Mouse (Mus musculus) bone marrow macrophage, adult 2 months (primary cell): ENCODE measurements around the gene Klhl42.

Source experiments
- CTCF ChIP-seq: IDR thresholded peaks from 2 replicates; pipeline ENCODE4 v1.5.1; 2012; ENCODE audit warnings: low read depth, mild to moderate bottlenecking, low read length, moderate library complexity
- POLR2A ChIP-seq: IDR thresholded peaks from 2 replicates; pipeline ENCODE4 v1.6.1; 2012; ENCODE audit warnings: mild to moderate bottlenecking, low read depth, low read length, borderline replicate concordance

GRCm38 (mm10) chr6:147096934-147097333, 5.8 kb downstream of the Klhl42 start:
- TF ChIP-seq POLR2A (no peak), CTCF (no peak)
